Mouse (Mus musculus): ENCODE results near the gene Gm10306. TPM values are rescaled to one million over a fixed set of nuclear protein-coding genes. Genes with fewer than 3 reads are reported as not detected.

Gene Gm10306
- total RNA-seq, 1 experiment: not detected

DNA sequence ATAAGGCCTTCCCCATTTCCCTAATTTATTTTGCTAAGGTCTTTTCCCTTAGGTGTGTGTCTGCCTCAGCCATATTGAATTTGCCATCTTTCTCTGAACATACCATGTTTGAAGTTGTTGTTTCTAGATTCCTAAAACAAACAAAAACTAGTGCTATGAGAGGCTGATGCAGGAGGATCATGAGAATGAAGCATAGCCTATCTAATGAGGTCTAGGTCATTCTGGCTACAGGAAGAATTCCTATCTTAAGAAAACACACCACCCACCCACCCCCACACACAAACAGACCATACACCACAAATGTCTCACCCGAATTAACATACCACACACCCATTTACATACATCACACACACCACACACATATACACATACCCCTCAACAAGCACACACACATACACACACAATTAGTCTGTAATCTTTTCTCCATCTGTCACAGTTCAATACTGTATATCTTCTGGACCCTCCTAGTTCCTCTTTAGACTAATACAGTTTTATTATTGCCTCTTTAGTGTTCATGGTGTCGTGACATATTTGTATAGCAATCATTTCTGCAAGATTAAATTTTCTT, 48.2 kb downstream of the Gm10306 start:
- Histone ChIP-seq H3K4me3 (ENCODE audit: insufficient read depth in 1 of 2, low read depth in 1 of 2, low read length in 2 of 2, poor library complexity in 1 of 2, severe bottlenecking in 1 of 2) (no peak overlapping the region), H3K27ac (ENCODE audit: insufficient read depth, low read depth, low read length, poor library complexity, severe bottlenecking) (no peak overlapping the region), H3K9me3 (ENCODE audit: control insufficient read depth, insufficient read depth, low read depth, low read length) (no peaks in the 10 kb centered on the region), H3K9ac (ENCODE audit: insufficient read depth, low read depth, low read length, poor library complexity, severe bottlenecking) (peak overlapping the region; percentile 43; the same call in 1 of the 2 replicates), H3K4me1 (ENCODE audit: control insufficient read depth in 2 of 2, insufficient read depth in 2 of 2, low read length in 2 of 2, poor library complexity in 1 of 2) (no peaks in the 10 kb centered on the region), H3K36me3 (ENCODE audit: control insufficient read depth, insufficient read depth, low read length, poor library complexity, severe bottlenecking) (no peaks in the 10 kb centered on the region; the same call in 1 of the 2 replicates)
- in situ Hi-C loops (cut with MboI; ENCODE audit: low sequenced_read_pairs in 2 of 2, unreplicated experiment in 2 of 2): no loop called here
- no peak for TF ChIP-seq HCFC1 (IDR thresholded peaks at IDR 0.05; ENCODE audit: borderline replicate concordance, insufficient read depth, low read length)
- TF ChIP-seq CHD2 (IDR thresholded peaks at IDR 0.05; ENCODE audit: low read depth, low read length): no peak
- TF ChIP-seq ZNF384 (IDR thresholded peaks at IDR 0.05; ENCODE audit: low read depth, low read length): no peak
- TF ChIP-seq MAFK (IDR thresholded peaks at IDR 0.05; ENCODE audit: insufficient read depth, low read depth, low read length): no peak
- no peak for TF ChIP-seq ZC3H11A (IDR thresholded peaks at IDR 0.05; ENCODE audit: borderline replicate concordance, low read depth, low read length)
- no peak for DNase-seq (ENCODE audit: low read depth, low spot score)

- no peaks in the 10 kb centered on the region; the same call in 1 of the 2 replicates for H3K36me3 ChIP-seq (ENCODE audit: control insufficient read depth, insufficient read depth, low read length, poor library complexity, severe bottlenecking)
- TF ChIP-seq MAFK (IDR thresholded peaks at IDR 0.05; ENCODE audit: insufficient read depth, low read depth, low read length) (no peak), CHD2 (IDR thresholded peaks at IDR 0.05; ENCODE audit: low read depth, low read length) (no peak), HCFC1 (IDR thresholded peaks at IDR 0.05; ENCODE audit: borderline replicate concordance, insufficient read depth, low read length) (no peak), ZNF384 (IDR thresholded peaks at IDR 0.05; ENCODE audit: low read depth, low read length) (no peak), ZC3H11A (IDR thresholded peaks at IDR 0.05; ENCODE audit: borderline replicate concordance, low read depth, low read length) (no peak)
- in situ Hi-C loops (cut with MboI; ENCODE audit: low sequenced_read_pairs in 2 of 2, unreplicated experiment in 2 of 2): no loop called here
- no peak overlapping the region for H3K4me3 ChIP-seq (ENCODE audit: insufficient read depth in 1 of 2, low read depth in 1 of 2, low read length in 2 of 2, poor library complexity in 1 of 2, severe bottlenecking in 1 of 2)
- no peak for DNase-seq (ENCODE audit: low read depth, low spot score)
- H3K9me3 ChIP-seq (ENCODE audit: control insufficient read depth, insufficient read depth, low read depth, low read length): no peaks in the 10 kb centered on the region
- no peaks in the 10 kb centered on the region for H3K4me1 ChIP-seq (ENCODE audit: control insufficient read depth in 2 of 2, insufficient read depth in 2 of 2, low read length in 2 of 2, poor library complexity in 1 of 2)
- H3K9ac ChIP-seq (ENCODE audit: insufficient read depth, low read depth, low read length, poor library complexity, severe bottlenecking): no peak overlapping the region
- H3K27ac ChIP-seq (ENCODE audit: insufficient read depth, low read depth, low read length, poor library complexity, severe bottlenecking): no peak overlapping the region
Observed at GRCm38 (mm10) chr4:94605591-94605990, 49.2 kb downstream of the Gm10306 start.

Other genes with a start within 250 kb of the Gm10306 start
- gene Caap1, start 250 bp downstream of the Gm10306 start, total RNA-seq (2012; rRNA removed): 9.1 and 11.2 TPM in 2 replicates
- gene Plaa, start 46.7 kb downstream of the Gm10306 start, total RNA-seq (2012; rRNA removed): 68.3 and 102 TPM in 2 replicates
- 11.6 and 14.8 TPM in 2 replicates for gene Ift74, start 57.9 kb downstream of the Gm10306 start, total RNA-seq (2012; rRNA removed)
- gene Lrrc19, start 93.6 kb downstream of the Gm10306 start, total RNA-seq (2012; rRNA removed): 0.09 TPM in 1 of 2 replicates, not detected in the other
- 9.4 and 15.2 TPM in 2 replicates for gene Tek, start 182.7 kb downstream of the Gm10306 start, total RNA-seq (2012; rRNA removed)